Mouse (Mus musculus) midbrain, embryonic 14.5 days (tissue): ENCODE results near the gene Trim13. TPM values are rescaled to one million over a fixed set of nuclear protein-coding genes. Genes with fewer than 3 reads are reported as not detected.

Experiments
- ATAC-seq: fragments of 200-750 bp; cut with Nextera tagmentation; 2 replicates; pipeline ENCODE4 v1.8.0; 2017; ENCODE audit warnings: moderate number of reproducible peaks, moderate library complexity; ENCODE audit not compliant: low FRiP score, low TSS enrichment
- DNase-seq: peaks from one replicate; pipeline ENCODE4 v3.0.0-alpha.2; 2015
- H3K27ac ChIP-seq: fragments of 300-500 bp; sonication (generic); replicated peaks from 2 replicates; pipeline ENCODE4 v1.5.1; 2014; ENCODE audit warnings: mild to moderate bottlenecking, low read depth, low read length, moderate library complexity
- H3K27me3 ChIP-seq: fragments of 300-500 bp; sonication (generic); 2 replicates; pipeline ENCODE4 v1.6.1; 2014; ENCODE audit warnings: low read length, control low read depth, mixed read lengths; ENCODE audit not compliant: control insufficient read depth, insufficient read depth
- H3K36me3 ChIP-seq: fragments of 300-500 bp; sonication (generic); 2 replicates; pipeline ENCODE4 v1.6.1; 2014; ENCODE audit warnings: low read length, control low read depth; ENCODE audit not compliant: control insufficient read depth, insufficient read depth
- H3K4me1 ChIP-seq: fragments of 300-500 bp; sonication (generic); 2 replicates; pipeline ENCODE4 v1.6.1; 2014; ENCODE audit warnings: mild to moderate bottlenecking, antibody characterized with exemption, low read length, control low read depth; ENCODE audit not compliant: control insufficient read depth, insufficient read depth
- H3K4me2 ChIP-seq: fragments of 300-500 bp; sonication (generic); 2 replicates; pipeline ENCODE4 v1.6.1; 2014; ENCODE audit warnings: mild to moderate bottlenecking, low read length, moderate library complexity
- H3K4me3 ChIP-seq: fragments of 300-500 bp; sonication (generic); replicated peaks from 2 replicates; pipeline ENCODE4 v1.5.1; 2014; ENCODE audit warnings: low read depth, low read length
- H3K9ac ChIP-seq: fragments of 300-500 bp; sonication (generic); replicated peaks from 2 replicates; pipeline ENCODE4 v1.6.1; 2014; ENCODE audit warnings: mild to moderate bottlenecking, low read length, moderate library complexity
- H3K9me3 ChIP-seq: fragments of 300-500 bp; sonication (generic); 2 replicates; pipeline ENCODE4 v1.6.1; 2016; ENCODE audit warnings: low read length, control low read depth, mixed read lengths; ENCODE audit not compliant: control insufficient read depth
- WGBS: fragments of 180-500 bp; shearing (Covaris S2); extraction: QIAGEN DNeasy Blood & Tissue Kit; methylation state at CpG from one replicate; pipeline ENCODE4 v1.1.7; 2014; 5-methylcytosine and 5-hydroxymethylcytosine counted together
- polyA plus RNA-seq: library from polyadenylated mRNA; unstranded; fragments of >200 nt; fragmentation: Nextera tagmentation; extraction: Ambion mirVana; gene quantifications from 2 replicates; pipeline ENCODE4 v1.2.1, GENCODE M21; 2014

The Trim13 gene
- polyA plus RNA-seq, 1 experiment from 2014 or later = 59.9 TPM

- Histone ChIP-seq H3K27ac (no peak overlapping the region), H3K36me3 (no peaks in the 10 kb centered on the region), H3K4me1 (no peaks in the 10 kb centered on the region), H3K9ac (no peak overlapping the region), H3K27me3 (no peaks in the 10 kb centered on the region), H3K9me3 (no peaks in the 10 kb centered on the region), H3K4me2 (no peak overlapping the region), H3K4me3 (no peak overlapping the region)
- ATAC-seq = no peak
- 74% methylated on average over 2 of the region's 2 CpGs for WGBS
- no peak for DNase-seq
Observed at GRCm38 (mm10) chr14:61572131-61572530, 25.9 kb upstream of the Trim13 start.

GRCm38 (mm10) chr14:61575066-61575465 is 23.0 kb upstream of the Trim13 start:
- Histone ChIP-seq H3K4me1 (no peaks in the 10 kb centered on the region), H3K4me2 (no peak overlapping the region), H3K36me3 (no peaks in the 10 kb centered on the region), H3K27ac (no peak overlapping the region), H3K27me3 (no peaks in the 10 kb centered on the region), H3K9ac (no peak overlapping the region), H3K4me3 (no peak overlapping the region), H3K9me3 (no peaks in the 10 kb centered on the region)
- ATAC-seq = no peak
- no peak for DNase-seq
- WGBS = 88% methylated on average over 10 of the region's 10 CpGs

- no peaks in the 10 kb centered on the region for H3K9me3 ChIP-seq
- 90% methylated on average over 8 of the region's 8 CpGs for WGBS
- no peaks in the 10 kb centered on the region for H3K4me1 ChIP-seq
- H3K27ac ChIP-seq = no peak overlapping the region
- no peak for DNase-seq
- H3K4me2 ChIP-seq = no peak overlapping the region
- no peak for ATAC-seq
- no peaks in the 10 kb centered on the region for H3K36me3 ChIP-seq
- H3K27me3 ChIP-seq = no peaks in the 10 kb centered on the region
- H3K4me3 ChIP-seq = no peak overlapping the region
- no peak overlapping the region for H3K9ac ChIP-seq
Observed at GRCm38 (mm10) chr14:61575941-61576340, 22.1 kb upstream of the Trim13 start.

- Histone ChIP-seq H3K27ac (no peak overlapping the region), H3K36me3 (no peaks in the 10 kb centered on the region), H3K4me1 (no peaks in the 10 kb centered on the region), H3K9ac (no peak overlapping the region), H3K27me3 (no peaks in the 10 kb centered on the region), H3K9me3 (no peaks in the 10 kb centered on the region), H3K4me3 (no peak overlapping the region), H3K4me2 (no peak overlapping the region)
- ATAC-seq (no peak), DNase-seq (no peak)
- WGBS = 84% methylated on average over 4 of the region's 4 CpGs
Observed at GRCm38 (mm10) chr14:61589288-61590065, 8.6 kb upstream of the Trim13 start.

- whole genome bisulfite sequencing = 94% methylated on average over 9 of the region's 9 CpGs
- no peak overlapping the region for H3K4me3 ChIP-seq
- no peak overlapping the region for H3K4me2 ChIP-seq
- no peak overlapping the region for H3K9ac ChIP-seq
- no peak overlapping the region for H3K27ac ChIP-seq
- ATAC-seq = no peak
- no peaks in the 10 kb centered on the region for H3K36me3 ChIP-seq
- no peaks in the 10 kb centered on the region for H3K9me3 ChIP-seq
- H3K4me1 ChIP-seq = peaks cover 17% of the 10 kb centered on the region
- no peaks in the 10 kb centered on the region for H3K27me3 ChIP-seq
- DNase-seq = no peak
Observed at GRCm38 (mm10) chr14:61596719-61597426, 1.2 kb upstream of the Trim13 start.

GRCm38 (mm10) chr14:61599057-61599806 is 1.2 kb downstream of the Trim13 start:
- Histone ChIP-seq H3K27me3 (no peaks in the 10 kb centered on the region), H3K9ac (peak overlapping the region; percentile 78), H3K4me3 (peak overlapping the region; percentile 74), H3K9me3 (no peaks in the 10 kb centered on the region), H3K4me1 (peaks cover 28% of the 10 kb centered on the region), H3K36me3 (peaks cover 5% of the 10 kb centered on the region; the same call in 1 of the 2 replicates), H3K27ac (peak overlapping the region; percentile 80), H3K4me2 (peak overlapping the region; percentile 67)
- ATAC-seq (peak; percentile 92), DNase-seq (peak; percentile 92)
- WGBS = 5% methylated on average over 44 of the region's 44 CpGs

- Histone ChIP-seq H3K27ac (no peak overlapping the region), H3K36me3 (peaks cover 25% of the 10 kb centered on the region), H3K9me3 (no peaks in the 10 kb centered on the region), H3K4me3 (no peak overlapping the region), H3K4me1 (peaks cover 28% of the 10 kb centered on the region), H3K9ac (no peak overlapping the region), H3K27me3 (no peaks in the 10 kb centered on the region), H3K4me2 (peak overlapping the region; percentile 67)
- DNase-seq (no peak), ATAC-seq (no peak)
- 89% methylated on average over 9 of the region's 9 CpGs for WGBS
Observed at GRCm38 (mm10) chr14:61601348-61601747, 3.3 kb downstream of the Trim13 start.

GRCm38 (mm10) chr14:61603069-61603755 is 5.2 kb downstream of the Trim13 start:
- peaks cover 28% of the 10 kb centered on the region for H3K4me1 ChIP-seq
- DNase-seq = peak; percentile 27

More at GRCm38 (mm10) chr14:61603069-61603755, 5.2 kb downstream of the Trim13 start:
- Histone ChIP-seq H3K36me3 (peaks cover 40% of the 10 kb centered on the region), H3K4me2 (peak overlapping the region; percentile 17; the same call in 1 of the 2 replicates), H3K4me3 (no peak overlapping the region), H3K27me3 (no peaks in the 10 kb centered on the region), H3K9ac (no peak overlapping the region), H3K27ac (no peak overlapping the region), H3K9me3 (no peaks in the 10 kb centered on the region)
- ATAC-seq = no peak
- 63% methylated on average over 8 of the region's 8 CpGs for WGBS
